Mouse (Mus musculus) testis, postnatal 14 days (tissue): ENCODE measurements at regions not wholly inside any gene's neighbourhood (a gene's known extent, or its start where the extent isn't known, plus 50 kb on each side); places are given as distances from the start of the nearest gene placed in this dataset.

Experiments
- DNase-seq: peaks from one replicate; pipeline ENCODE4 v3.0.0; 2021; ENCODE audit warnings: low spot score

GRCm38 (mm10) chr10:117527243-117527642 lies 102.1 kb upstream of the Cpm start:
- DNase-seq = no peak

GRCm38 (mm10) chr10:117526834-117527188 lies 102.5 kb upstream of the Cpm start:
- no peak for DNase-seq

- DNase-seq = no peak
Observed at GRCm38 (mm10) chr10:117526008-117526833, 103.1 kb upstream of the Cpm start.

GRCm38 (mm10) chr10:117525608-117526007 lies 103.7 kb upstream of the Cpm start:
- DNase-seq = no peak

- no peak for DNase-seq
Observed at GRCm38 (mm10) chr10:117524926-117525565, 104.3 kb upstream of the Cpm start.

GRCm38 (mm10) chr10:117524101-117524500 lies 105.2 kb upstream of the Cpm start:
- no peak for DNase-seq

GRCm38 (mm10) chr10:117522906-117523829 lies 106.1 kb upstream of the Cpm start:
- DNase-seq = peak; percentile 8

GRCm38 (mm10) chr10:117522373-117522772 lies 106.9 kb upstream of the Cpm start:
- DNase-seq = no peak

GRCm38 (mm10) chr10:117521315-117522270 lies 107.7 kb upstream of the Cpm start:
- DNase-seq = no peak

GRCm38 (mm10) chr10:117520536-117521314 lies 108.6 kb upstream of the Cpm start:
- no peak for DNase-seq

- DNase-seq = peak; percentile 79
Observed at GRCm38 (mm10) chr10:117519670-117520535, 109.4 kb upstream of the Cpm start.

GRCm38 (mm10) chr10:117518793-117519669 lies 110.3 kb upstream of the Cpm start:
- DNase-seq = no peak

- no peak for DNase-seq
Observed at GRCm38 (mm10) chr10:117517800-117518770, 111.2 kb upstream of the Cpm start.

GRCm38 (mm10) chr10:117517071-117517714 lies 112.1 kb upstream of the Cpm start:
- no peak for DNase-seq

GRCm38 (mm10) chr10:117516510-117516909 lies 112.8 kb upstream of the Cpm start:
- DNase-seq = no peak

- DNase-seq = peak; percentile 10
Observed at GRCm38 (mm10) chr10:117515777-117516501, 113.4 kb upstream of the Cpm start.
